Mouse (Mus musculus): ENCODE measurements around the gene Wdfy4. TPM values are rescaled to one million over a fixed set of nuclear protein-coding genes. Genes with fewer than 3 reads are reported as not detected.

Wdfy4 gene
- polyA plus RNA-seq, 1 experiment from 2014 or later: 1.2 TPM

GRCm38 (mm10) chr14:33019606-33020005 is 165.7 kb downstream of the Wdfy4 start:
- ATAC-seq (ENCODE audit: insufficient read depth): no peak
- Histone ChIP-seq H3K4me1 (replicated peaks) (no peaks in the 10 kb centered on the region), H3K4me3 (replicated peaks) (no peak overlapping the region), H3K4me2 (no peak overlapping the region), H3K36me3 (replicated peaks) (no peaks in the 10 kb centered on the region), H3K27me3 (no peaks in the 10 kb centered on the region), H3K9me3 (replicated peaks) (no peaks in the 10 kb centered on the region), H3K27ac (replicated peaks) (no peak overlapping the region), H3K9ac (no peak overlapping the region)
- WGBS (ENCODE audit: insufficient replicate concordance): 68% methylated on average over 5 of the region's 5 CpGs

DNA sequence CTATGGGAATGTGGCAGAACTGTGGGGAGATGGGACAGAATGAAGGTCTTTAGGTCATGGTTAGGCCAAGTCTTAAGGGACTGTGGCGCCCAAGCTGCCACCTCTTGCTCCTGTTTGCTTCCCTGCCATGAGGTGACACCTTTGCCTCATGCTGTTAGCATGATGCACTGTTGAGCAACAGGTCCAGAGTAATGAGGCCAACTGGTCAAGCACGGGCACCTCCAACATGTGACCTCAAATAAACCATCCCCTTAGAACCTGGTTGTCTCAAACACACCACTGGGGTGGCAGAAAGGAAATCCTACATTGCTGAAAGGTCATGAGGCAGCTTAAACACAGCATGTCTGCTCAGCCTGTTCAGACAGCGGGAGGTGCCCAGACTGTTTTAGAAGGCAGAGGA is 166.3 kb downstream of the Wdfy4 start:
- Histone ChIP-seq H3K36me3 (replicated peaks) (no peaks in the 10 kb centered on the region), H3K4me3 (replicated peaks) (no peak overlapping the region), H3K4me2 (no peak overlapping the region), H3K9ac (no peak overlapping the region), H3K27me3 (no peaks in the 10 kb centered on the region), H3K9me3 (replicated peaks) (no peaks in the 10 kb centered on the region), H3K4me1 (replicated peaks) (no peaks in the 10 kb centered on the region), H3K27ac (replicated peaks) (no peak overlapping the region)
- ATAC-seq (ENCODE audit: insufficient read depth): no peak
- WGBS (ENCODE audit: insufficient replicate concordance): 60% methylated on average over 3 of the region's 3 CpGs

DNA sequence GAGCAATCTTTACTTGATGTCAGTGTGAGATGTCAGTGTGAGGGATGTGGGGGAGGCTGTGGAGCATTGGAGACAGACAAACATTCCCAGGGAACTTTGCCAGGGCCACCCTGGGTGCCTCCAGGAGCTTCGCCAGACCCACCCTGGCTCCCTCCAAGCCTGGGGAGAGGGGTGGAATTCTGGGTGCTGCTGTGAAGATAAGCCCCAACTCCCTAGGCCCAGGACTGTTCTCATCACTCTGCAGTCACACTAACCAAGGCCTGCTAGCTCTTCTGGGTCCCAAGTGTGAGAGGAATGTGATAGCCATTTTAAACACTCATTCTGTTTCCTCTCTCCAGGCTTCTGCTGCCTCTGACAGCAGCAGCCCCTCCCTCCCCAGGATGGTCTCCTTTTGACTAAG is 177.7 kb downstream of the Wdfy4 start:
- WGBS (ENCODE audit: insufficient replicate concordance): 60% methylated on average over 1 of the region's 1 CpGs
- no peak for ATAC-seq (ENCODE audit: insufficient read depth)
- no peaks in the 10 kb centered on the region for H3K4me1 ChIP-seq (replicated peaks)

GRCm38 (mm10) chr14:33005114-33005513 is 180.2 kb downstream of the Wdfy4 start:
- no peak overlapping the region for H3K4me2 ChIP-seq
- H3K4me1 ChIP-seq (replicated peaks): no peaks in the 10 kb centered on the region
- no peaks in the 10 kb centered on the region for H3K27me3 ChIP-seq
- no peak overlapping the region for H3K27ac ChIP-seq (replicated peaks)
- no peaks in the 10 kb centered on the region for H3K9me3 ChIP-seq (replicated peaks)
- H3K4me3 ChIP-seq (replicated peaks): no peak overlapping the region
- no peak for ATAC-seq (ENCODE audit: insufficient read depth)
- no peaks in the 10 kb centered on the region for H3K36me3 ChIP-seq (replicated peaks)
- WGBS (ENCODE audit: insufficient replicate concordance): 69% methylated on average over 1 of the region's 1 CpGs
- no peak overlapping the region for H3K9ac ChIP-seq

More for the DNA sequence above, 177.7 kb downstream of the Wdfy4 start:
- Histone ChIP-seq H3K4me2 (no peak overlapping the region), H3K36me3 (replicated peaks) (no peaks in the 10 kb centered on the region), H3K9ac (no peak overlapping the region), H3K9me3 (replicated peaks) (no peaks in the 10 kb centered on the region), H3K27me3 (no peaks in the 10 kb centered on the region), H3K27ac (replicated peaks) (no peak overlapping the region), H3K4me3 (replicated peaks) (no peak overlapping the region)

DNA sequence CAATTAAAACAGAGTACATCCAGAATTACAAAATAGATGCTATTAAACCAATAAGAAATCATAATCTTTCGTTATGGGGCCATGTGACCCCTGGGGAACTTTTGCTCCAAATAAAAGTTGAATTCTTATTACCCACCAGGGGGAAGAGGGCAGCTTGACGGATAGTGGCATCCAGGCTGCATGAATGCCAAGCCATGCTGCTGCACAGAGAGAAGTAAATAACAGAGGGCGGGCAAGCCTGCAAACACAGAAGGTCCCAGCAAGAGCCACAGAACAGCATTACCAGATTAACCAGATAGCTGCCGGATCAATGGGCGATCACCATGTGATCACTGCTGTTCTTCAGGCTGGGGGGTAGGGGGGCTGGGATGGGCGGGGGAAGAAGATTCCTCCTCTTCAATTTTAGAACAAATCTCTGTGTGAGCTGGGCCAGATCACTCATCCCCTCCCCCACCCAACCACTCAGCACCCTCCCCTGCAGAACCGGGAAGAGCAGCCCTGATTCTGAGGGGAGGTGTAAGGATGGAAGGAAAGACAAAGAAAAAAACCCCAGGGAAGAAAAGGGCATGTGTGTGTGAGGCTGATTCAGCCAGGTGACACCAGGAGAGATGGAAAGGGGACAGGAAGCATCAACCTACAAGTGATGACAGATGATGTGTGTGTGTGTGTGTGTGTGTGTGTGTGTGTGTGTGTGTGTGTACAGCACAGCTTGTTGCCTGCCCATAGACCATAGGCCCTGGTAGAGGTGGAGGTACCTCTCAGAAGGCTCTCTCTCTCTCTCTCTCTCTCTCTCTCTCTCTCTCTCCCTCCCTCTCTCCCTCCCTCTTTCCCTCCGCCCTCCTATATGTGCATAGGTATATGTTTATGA is 185.0 kb downstream of the Wdfy4 start:
- no peaks in the 10 kb centered on the region for H3K4me1 ChIP-seq (replicated peaks)
- H3K4me3 ChIP-seq (replicated peaks): no peak overlapping the region
- ATAC-seq (ENCODE audit: insufficient read depth): no peak
- WGBS (ENCODE audit: insufficient replicate concordance): 62% methylated on average over 8 of the region's 8 CpGs
- H3K27me3 ChIP-seq: no peaks in the 10 kb centered on the region
- H3K36me3 ChIP-seq (replicated peaks): no peaks in the 10 kb centered on the region
- no peak overlapping the region for H3K4me2 ChIP-seq
- H3K27ac ChIP-seq (replicated peaks): no peak overlapping the region
- no peak overlapping the region for H3K9ac ChIP-seq
- H3K9me3 ChIP-seq (replicated peaks): no peaks in the 10 kb centered on the region

DNA sequence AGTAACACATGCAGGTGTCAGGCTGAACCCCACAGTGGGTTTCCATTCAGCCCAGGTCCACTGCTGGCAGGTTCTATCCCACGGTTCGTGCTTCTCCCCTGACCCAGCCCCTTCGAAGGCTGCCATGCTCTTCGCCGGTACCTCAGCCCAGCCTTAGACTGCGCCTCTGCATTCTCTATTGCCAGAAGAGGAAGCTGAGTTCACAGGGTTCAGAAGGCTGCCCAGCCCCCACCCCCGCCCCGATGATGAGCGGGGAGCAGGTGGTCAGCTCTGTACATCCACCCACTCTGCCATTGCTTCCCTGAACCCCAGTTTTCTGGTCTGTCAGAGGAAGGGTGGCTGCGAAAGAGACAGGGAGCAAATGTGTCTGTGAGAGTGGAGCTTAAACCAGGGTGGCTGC is 185.8 kb downstream of the Wdfy4 start:
- Histone ChIP-seq H3K9ac (no peak overlapping the region), H3K27me3 (no peaks in the 10 kb centered on the region), H3K4me2 (no peak overlapping the region), H3K4me1 (replicated peaks) (no peaks in the 10 kb centered on the region), H3K9me3 (replicated peaks) (no peaks in the 10 kb centered on the region), H3K4me3 (replicated peaks) (no peak overlapping the region), H3K36me3 (replicated peaks) (no peaks in the 10 kb centered on the region), H3K27ac (replicated peaks) (no peak overlapping the region)
- WGBS (ENCODE audit: insufficient replicate concordance): 52% methylated on average over 10 of the region's 10 CpGs
- no peak for ATAC-seq (ENCODE audit: insufficient read depth)

DNA sequence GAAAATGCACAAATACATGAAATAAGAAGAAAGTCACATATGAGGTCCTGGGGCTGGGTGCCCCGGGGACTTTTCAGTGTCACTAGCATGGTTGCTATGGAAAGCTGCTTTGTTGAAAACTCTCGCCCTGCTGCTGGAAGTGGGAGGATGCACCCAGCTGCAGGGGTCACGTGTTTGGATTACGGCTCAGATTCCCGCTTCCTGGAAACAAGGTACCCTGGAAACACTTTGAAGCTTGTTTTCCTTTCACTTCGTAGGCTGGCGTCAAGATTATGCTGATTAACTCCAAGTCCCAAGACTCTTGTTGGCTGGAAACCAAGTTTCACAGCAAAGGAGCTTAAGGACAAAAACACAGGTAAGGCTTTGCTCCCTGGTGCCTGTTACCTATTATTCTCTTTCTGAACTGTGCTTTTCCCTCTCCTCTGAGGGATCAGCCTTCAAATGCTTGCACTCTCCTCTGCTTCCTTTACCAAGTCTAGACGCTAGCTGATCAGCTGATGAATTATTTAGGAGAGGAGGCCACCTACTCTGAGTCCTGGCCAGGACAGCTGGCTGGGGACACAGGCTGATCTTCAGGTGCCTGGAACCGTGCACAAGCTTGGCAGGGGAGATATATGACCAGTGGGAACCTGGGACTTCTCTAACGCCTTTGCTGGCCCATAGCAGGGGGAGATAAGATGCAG is 190.2 kb downstream of the Wdfy4 start:
- H3K36me3 ChIP-seq (replicated peaks): no peaks in the 10 kb centered on the region
- no peak overlapping the region for H3K9ac ChIP-seq
- 43% methylated on average over 10 of the region's 10 CpGs for WGBS (ENCODE audit: insufficient replicate concordance)
- no peaks in the 10 kb centered on the region for H3K4me1 ChIP-seq (replicated peaks)
- no peak for ATAC-seq (ENCODE audit: insufficient read depth)
- H3K4me3 ChIP-seq (replicated peaks): no peak overlapping the region
- no peaks in the 10 kb centered on the region for H3K9me3 ChIP-seq (replicated peaks)
- no peak overlapping the region for H3K27ac ChIP-seq (replicated peaks)
- H3K4me2 ChIP-seq: peak overlapping the region; percentile 15; the same call in 1 of the 2 replicates
- H3K27me3 ChIP-seq: no peaks in the 10 kb centered on the region

DNA sequence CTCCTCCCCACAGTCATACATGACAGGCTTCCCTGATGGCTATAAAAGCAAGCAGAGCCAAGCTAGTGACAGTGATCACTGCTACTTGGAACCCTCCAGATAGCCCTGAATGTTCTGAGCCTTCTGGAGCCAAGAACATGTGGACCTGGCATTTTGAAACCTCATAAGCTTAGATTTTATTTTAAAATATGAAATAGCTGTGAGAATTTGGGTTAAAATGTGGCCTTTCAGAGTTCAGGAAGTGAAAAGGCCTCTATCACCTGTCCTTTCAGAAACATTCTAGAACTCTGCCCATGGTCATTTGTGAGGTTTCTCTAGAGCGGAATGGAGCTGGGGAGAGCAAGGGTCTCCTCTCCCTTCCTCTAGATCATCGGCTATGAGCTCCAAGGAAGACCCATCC is 194.2 kb downstream of the Wdfy4 start, which contains the start of gene Lrrc18:
TSS of gene Lrrc18 (plus strand) at position 301 of the 400 bp plus-strand sequence.
- H3K27ac ChIP-seq (replicated peaks): no peak within 1 kb of the TSS
- no peak within 1 kb of the TSS for H3K4me3 ChIP-seq (replicated peaks)
- 63% methylated on average over 2 of the region's 2 CpGs for WGBS (ENCODE audit: insufficient replicate concordance)
- H3K9ac ChIP-seq: no peak within 1 kb of the TSS
- ATAC-seq (ENCODE audit: insufficient read depth): no peak
- no peak within 1 kb of the TSS for H3K4me2 ChIP-seq
- no peaks in the 10 kb centered on the region for H3K4me1 ChIP-seq (replicated peaks)
- H3K36me3 ChIP-seq (replicated peaks): no peaks in the 10 kb centered on the region
- H3K9me3 ChIP-seq (replicated peaks): no peaks in the 10 kb centered on the region
- H3K27me3 ChIP-seq: no peaks in the 10 kb centered on the region

DNA sequence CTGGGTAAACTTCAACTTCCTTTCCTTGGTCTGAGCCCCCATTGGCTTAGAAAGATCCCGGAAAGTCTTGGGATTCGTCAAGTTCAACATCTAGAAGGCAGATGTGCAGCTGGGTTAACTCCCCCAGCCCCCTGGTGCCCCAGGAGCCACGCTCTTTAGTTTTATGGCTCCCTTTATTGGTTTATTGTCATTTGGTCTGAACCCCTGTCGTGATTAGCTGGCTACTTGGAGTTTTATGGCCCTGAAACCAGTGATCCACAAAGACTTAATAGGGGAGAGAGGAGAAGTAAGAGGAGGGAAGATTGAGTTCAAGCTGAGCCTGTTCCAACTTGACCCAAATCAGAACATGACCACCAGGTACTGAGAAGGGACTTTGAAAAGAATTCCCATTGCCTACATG is 198.6 kb downstream of the Wdfy4 start:
- Histone ChIP-seq H3K27me3 (no peaks in the 10 kb centered on the region), H3K4me2 (no peak overlapping the region), H3K9ac (no peak overlapping the region), H3K27ac (replicated peaks) (no peak overlapping the region), H3K4me1 (replicated peaks) (no peaks in the 10 kb centered on the region), H3K9me3 (replicated peaks) (no peaks in the 10 kb centered on the region), H3K36me3 (replicated peaks) (no peaks in the 10 kb centered on the region), H3K4me3 (replicated peaks) (no peak overlapping the region)
- 55% methylated on average over 4 of the region's 4 CpGs for WGBS (ENCODE audit: insufficient replicate concordance)
- no peak for ATAC-seq (ENCODE audit: insufficient read depth)

- H3K27ac ChIP-seq (replicated peaks): no peak overlapping the region
- 61% methylated on average over 6 of the region's 6 CpGs for WGBS (ENCODE audit: insufficient replicate concordance)
- H3K4me3 ChIP-seq (replicated peaks): no peak overlapping the region
- H3K4me1 ChIP-seq (replicated peaks): no peaks in the 10 kb centered on the region
- H3K36me3 ChIP-seq (replicated peaks): no peaks in the 10 kb centered on the region
- H3K4me2 ChIP-seq: no peak overlapping the region
- H3K9ac ChIP-seq: no peak overlapping the region
- H3K27me3 ChIP-seq: no peaks in the 10 kb centered on the region
- H3K9me3 ChIP-seq (replicated peaks): no peaks in the 10 kb centered on the region
- ATAC-seq (ENCODE audit: insufficient read depth): no peak
These were observed 201.1 kb downstream of the Wdfy4 start for GRCm38 (mm10) chr14:32984176-32984738.

DNA sequence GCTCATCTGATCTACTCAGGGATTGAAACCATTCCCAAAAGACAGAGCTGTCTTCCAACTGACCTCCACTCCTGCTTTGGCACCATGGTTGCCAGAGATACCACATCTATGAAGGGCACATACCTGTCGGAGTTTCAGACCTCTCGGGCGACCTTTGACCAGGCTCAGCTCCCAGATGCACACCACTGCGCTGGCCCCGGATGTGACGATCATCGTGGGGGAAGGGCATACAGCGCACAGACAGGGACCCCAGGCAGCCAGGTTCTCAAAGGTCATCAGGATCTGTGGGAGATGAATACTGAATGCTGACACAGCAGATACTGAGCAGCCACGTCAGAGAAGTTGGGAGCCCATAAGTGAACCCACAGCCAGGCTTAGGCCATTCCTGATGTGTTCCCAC is 214.6 kb downstream of the Wdfy4 start:
- Histone ChIP-seq H3K36me3 (replicated peaks) (no peaks in the 10 kb centered on the region), H3K27ac (replicated peaks) (no peak overlapping the region)
- no peak for ATAC-seq (ENCODE audit: insufficient read depth)

More for the DNA sequence above, 214.6 kb downstream of the Wdfy4 start:
- no peaks in the 10 kb centered on the region for H3K27me3 ChIP-seq
- no peaks in the 10 kb centered on the region for H3K4me1 ChIP-seq (replicated peaks)
- H3K4me2 ChIP-seq: peak overlapping the region; percentile 27
- 74% methylated on average over 9 of the region's 9 CpGs for WGBS (ENCODE audit: insufficient replicate concordance)
- no peak overlapping the region for H3K9ac ChIP-seq
- no peak overlapping the region for H3K4me3 ChIP-seq (replicated peaks)
- H3K9me3 ChIP-seq (replicated peaks): no peaks in the 10 kb centered on the region
